Mouse (Mus musculus) retina, postnatal 7 days (tissue): ENCODE results near the gene Chrm3.

Experiments
- DNase-seq: peaks from one replicate; pipeline ENCODE4 v3.0.0-alpha.2; 2012; ENCODE audit warnings: low read depth, low spot score

The Chrm3 gene

DNA sequence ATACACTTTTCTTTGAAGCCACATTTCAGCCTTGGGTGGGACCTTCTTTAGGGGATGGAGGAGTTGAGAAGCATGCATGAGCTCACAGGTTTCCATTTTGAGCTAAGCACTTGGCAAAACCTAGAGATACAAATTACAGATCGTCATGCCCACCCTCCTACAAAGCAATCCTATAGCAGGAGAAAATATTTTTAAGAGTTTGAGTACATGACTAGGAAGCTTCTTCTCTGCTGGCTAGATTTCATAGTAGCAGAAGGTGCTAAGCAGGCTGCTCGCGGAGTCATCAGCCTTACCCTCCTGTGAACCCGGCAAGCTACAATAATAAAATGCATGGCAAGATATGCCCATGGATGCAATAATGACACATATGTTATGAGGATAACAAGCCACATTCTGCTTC, 124.4 kb downstream of the Chrm3 start:
- no peak for DNase-seq

DNA sequence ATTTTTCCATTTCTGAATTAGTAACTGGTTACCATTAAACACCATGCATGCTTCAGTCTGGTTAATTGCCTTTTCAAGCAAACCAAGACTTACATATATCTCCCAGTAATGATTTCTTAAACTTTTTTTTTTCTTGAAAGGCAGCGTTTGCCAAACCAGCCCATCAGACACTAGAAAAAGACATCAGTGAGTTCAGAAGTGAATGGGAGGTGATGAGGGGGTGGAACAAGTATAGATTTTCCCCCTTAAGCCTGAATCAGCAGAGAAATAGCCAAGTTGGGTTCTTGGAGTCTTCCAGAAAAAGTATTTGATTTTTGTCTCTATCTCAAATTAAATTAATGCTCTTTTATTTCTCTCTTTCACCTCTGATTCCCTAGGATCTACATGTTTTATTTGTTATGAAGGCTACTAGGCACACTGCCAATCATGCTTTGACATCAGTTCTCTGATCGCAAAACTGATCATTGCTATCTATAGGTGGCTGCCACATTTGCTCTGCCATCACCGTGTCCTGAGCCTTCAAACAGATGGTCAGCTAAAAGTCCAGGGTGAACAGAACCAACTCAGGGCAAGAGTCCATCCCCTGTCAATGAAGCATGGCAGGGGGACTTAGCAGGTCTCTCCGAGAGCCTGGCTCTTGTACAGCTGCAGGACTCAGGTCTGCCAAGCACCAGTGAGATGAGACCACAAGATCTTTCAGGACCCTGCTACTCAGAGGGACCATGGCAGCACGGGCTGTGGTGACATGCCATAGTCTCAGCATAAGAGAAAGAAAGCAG, 125.1 kb downstream of the Chrm3 start:
- no peak for DNase-seq

DNA sequence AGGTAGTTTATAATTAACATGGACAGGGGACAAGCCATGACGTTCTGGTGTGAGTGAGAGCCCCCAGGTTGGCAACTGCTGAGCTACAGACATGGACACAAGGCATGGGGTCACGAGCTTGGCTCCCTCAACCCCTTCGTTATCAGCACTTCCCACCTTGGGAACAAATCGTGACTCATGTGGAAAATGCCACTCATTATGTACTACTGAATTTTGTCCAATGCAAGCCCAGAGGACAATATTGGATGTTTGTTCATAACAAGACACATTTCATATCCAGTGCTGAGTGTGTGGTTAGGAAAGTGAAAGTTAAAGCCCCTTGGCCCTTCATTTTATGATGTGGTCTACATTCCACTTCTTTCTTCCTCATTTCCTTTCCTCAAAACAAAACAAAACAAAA, 140.2 kb downstream of the Chrm3 start:
- no peak for DNase-seq

DNA sequence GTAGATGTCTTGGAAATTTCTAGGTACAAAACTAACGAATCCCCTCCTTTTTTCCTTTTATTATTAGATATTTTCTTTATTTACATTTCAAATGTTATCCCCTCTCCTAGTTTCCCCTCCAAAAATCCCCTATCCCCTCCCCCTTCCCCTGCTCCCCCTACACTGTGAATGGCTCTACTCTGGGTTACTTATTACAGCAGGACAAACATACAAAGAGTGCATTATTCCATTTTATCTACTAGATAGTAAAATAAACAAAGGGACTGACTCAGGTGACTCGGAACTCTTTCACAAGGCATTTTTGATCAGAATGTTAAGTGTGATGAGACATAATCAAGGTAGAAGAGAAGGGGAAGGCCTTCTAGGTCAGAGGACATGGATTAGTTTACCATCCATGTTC, 148.5 kb downstream of the Chrm3 start:
- DNase-seq = no peak

DNA sequence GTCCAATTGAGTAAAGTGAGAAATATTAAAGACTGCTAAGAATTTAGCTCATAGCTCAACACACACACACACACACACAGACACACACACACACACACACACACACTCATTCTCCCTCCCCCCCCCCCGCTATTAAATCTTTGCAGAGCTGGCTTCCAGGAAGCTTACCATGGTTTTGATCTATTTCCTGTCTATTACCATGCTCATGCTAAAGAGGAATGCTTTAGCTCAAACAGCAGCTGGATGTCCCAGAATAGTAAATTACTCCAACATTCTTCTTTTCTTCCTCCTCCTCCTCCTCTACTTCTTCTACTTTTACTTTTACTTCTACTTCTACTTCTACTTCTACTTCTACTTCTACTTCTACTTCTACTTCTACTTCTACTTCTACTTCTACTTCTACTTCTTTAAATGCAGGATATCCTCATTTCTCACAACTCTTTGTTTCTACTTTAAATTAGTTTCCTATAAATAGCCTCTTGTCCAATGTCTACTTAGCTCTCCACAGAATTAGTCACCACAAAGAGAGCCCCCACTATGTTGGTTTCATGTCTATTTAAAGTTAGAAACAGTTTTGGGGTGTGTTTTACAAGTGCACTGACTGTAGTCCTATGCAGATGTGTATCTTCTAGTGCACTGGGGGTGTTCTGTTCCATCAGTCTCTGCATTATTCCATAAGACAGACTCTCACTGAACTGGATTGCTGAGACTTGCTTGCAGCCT, 150.0 kb downstream of the Chrm3 start:
- no peak for DNase-seq

DNA sequence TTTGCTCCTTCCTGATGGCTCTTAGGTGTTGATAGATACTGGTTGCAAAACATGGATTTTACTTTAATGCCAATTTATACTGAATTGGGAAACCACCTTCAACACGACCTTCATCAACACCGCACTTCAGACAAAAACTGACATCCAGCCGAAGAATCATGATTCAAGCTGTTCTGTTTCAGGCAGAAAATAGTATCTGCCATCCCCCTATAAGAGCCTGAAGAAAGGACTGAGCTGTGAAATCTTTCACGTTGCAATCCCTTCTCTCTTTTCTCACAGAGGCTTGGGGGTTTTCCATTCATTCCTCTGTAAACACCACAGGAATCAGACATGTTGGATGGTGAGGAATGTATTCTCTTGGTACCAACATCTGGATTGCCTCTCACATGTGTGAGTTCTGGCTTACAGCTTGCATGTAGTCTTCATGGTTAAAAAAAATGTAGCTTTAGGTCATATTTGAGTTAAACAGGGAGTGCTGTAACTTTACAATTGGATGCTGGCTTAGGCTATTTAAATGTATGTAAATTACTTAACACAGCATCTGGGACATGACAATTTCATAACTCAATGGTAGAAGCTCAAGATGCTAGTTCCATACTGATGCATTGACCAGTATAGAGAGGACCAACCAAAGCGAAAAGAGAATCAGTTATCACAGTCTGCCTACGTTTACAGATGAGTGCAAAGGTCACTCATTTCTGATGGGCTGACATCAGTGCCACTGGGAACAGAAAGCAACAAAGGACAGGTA, 161.3 kb downstream of the Chrm3 start:
- DNase-seq = no peak

DNA sequence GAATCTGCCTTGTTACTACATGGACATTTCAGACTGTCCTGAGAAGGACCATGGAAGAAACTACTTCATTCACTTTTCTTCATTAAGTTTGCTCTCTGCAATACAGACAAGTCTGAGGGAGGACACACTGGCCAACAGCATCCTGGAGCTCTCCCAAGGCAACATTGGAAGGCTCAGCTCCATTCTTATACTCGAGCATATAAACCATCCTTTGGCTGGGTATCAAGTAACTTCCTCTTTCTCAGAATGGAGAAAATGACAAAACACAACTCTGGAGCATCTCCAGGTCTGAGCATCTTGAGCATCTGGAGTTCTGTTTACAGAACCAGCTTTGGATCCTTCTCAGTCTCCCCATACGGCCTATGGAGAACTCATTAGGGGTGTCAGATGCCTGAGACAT, 170.8 kb downstream of the Chrm3 start:
- DNase-seq = no peak

DNA sequence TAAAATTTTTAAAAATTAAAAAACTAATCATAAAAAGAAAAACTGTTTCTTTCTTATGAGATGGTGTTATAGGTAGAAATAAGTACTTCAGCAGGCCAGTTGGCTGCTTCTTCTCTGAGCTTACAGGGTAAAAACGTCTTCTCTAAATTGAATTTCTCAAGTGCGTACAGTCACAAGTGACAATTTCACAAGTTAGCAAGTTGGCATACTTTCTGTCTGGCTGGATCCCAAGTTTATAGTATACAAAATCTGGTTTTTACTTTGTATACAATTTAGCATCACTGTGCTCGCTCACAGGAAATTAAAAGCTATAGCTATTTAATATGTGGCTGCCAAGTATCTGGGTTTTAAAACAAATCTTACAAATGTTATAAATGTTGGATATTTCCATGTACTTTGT, 172.7 kb downstream of the Chrm3 start:
- DNase-seq = no peak

DNA sequence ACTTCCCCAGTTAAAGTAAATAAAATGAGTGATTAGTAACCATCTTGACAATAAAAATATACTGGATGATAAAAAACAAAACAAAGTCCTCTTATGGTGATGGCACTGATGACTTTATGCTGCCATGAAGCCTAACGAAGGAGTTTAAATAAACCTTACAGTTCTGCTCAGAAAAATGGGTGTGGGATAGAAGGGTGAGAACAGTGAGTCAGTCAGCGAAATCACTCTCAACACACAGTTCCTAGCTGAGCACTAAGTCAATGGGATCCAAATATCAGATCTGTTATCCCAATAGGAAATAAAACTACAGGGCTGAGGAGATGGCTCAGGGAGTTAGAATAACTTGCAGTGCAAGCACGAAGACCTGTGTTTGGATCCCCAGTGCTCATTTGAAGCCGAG, 176.8 kb downstream of the Chrm3 start:
- no peak for DNase-seq

DNA sequence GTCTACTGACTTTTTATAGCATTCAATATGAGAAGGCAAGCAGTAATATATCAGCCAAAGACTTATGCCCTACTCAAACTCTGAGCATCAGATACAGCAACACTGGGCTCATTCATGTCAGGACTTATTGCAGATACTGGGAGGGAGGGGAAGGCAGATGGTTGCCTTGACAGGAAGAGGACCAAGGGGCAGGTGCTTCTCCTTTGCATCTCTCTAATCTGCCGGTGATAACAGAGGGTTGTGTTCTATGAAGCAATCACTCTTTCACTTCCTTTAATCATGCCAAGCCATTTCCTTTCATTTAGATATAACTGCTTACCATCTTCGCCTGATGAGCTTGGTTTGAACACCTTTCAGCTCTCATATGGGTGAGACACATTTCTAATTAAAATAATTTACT, 177.9 kb downstream of the Chrm3 start:
- DNase-seq = no peak

DNA sequence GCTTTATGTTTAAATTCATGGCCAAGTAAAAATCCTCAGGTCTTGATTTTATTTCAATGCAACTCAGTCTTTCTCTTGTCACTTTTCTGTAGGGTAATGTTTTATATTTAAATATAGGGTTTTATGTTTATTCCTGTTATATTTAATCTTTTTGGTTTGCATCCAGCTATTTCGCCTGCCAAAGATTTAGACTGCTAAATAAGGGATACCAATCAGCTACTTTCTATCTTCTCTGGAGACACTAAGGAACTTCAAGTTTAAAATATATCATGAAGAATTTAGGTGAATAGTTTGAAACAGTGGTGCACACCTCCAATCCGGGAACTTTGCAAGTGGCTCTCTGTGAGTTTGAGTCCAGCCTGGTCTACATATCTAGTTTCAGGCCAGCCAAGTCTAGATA, 190.1 kb downstream of the Chrm3 start:
- DNase-seq = no peak

DNA sequence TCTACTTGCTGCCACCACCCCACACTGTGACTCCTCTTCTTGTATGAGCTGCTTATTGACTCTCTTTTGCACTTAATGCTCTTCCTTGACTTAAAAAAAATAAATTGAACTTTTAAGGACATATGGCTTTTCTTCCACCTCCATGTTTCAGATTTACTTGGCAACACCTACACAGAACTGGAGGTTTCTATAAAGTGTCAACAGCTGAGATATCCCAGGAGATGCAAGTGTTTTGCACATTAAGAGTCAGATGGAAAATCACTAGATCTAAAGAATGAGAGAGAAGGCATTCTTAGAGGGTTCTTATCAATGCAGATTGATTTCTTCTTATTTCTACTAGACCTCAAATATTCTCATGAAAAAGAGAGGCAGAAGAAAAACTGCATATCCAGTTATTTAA, 197.3 kb downstream of the Chrm3 start:
- DNase-seq = no peak

DNA sequence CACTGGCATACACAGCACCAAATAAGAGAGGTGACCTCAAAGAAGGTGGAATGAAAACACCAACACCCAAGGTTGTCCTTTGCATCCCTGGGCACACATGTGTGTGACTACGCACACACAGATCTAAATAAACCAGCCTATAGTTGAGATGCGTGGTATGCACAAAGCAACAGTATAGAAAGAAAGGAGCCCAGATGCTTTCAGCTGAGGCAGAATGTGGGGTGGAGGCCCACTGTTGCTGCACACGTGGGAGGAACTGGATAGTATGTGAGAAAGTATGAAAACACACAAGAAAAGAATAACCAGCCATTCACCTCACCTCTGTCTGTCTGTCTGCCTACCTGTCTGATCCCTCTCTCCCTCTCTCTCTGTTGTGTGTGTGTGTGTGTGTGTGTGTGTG, 203.2 kb downstream of the Chrm3 start:
- DNase-seq = no peak

DNA sequence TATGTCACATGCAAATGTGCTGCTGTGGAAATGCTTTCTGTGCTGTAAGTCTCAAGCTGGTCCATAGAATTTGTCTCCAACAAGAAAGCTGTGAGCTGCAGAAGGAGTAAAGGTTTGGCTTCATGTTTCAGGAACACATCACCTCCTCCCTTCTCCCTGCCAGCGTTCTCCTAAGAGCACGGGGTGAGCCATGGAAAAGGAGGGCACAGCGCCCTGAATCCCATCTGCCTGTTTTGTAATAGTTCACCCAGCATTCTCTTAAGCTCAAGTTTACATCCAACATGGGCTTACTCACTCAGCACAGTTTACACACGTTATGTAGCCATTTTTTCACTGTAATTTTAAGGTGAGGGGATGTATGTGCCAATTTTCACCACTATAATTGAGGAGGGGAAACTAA, 220.1 kb downstream of the Chrm3 start:
- no peak for DNase-seq

DNA sequence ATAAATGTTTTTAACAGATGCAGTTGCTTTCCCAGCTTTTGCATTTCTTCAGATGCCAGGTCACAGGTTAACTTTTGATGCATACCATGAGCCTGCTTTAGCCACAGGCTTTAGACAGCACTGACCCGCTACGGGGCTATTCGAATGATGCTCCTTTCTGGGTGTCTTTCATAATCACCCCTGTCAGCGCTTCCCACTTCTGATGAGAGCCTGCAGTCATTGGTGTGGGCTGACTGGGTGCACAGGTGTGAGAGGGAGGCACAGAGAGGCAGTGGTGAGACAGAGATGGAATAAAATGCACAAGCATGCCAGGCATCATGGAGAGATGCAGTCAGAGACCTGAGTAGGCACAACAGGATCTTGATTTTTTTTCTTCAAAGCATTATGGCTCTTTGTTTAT, 221.8 kb downstream of the Chrm3 start:
- DNase-seq = no peak

DNA sequence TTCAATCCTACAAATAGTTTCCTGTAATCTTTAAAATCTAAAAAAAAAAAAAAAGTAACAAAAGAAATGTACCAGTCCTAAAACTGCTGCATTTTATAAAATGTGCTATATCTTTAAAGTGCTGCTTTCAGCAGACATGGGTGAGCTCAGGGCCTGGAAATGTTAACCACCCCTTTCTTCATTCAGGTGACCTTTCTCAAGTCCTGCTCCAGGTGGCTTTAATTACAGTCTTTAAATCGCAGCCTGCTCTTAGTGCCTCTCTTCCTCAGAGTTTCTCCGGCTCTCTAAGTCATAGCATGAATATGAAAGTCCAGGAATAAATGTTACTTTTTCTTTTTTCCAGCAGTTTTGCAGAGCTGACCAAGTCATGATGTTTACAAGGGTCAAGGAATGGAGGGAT, 229.6 kb downstream of the Chrm3 start:
- DNase-seq = no peak

DNA sequence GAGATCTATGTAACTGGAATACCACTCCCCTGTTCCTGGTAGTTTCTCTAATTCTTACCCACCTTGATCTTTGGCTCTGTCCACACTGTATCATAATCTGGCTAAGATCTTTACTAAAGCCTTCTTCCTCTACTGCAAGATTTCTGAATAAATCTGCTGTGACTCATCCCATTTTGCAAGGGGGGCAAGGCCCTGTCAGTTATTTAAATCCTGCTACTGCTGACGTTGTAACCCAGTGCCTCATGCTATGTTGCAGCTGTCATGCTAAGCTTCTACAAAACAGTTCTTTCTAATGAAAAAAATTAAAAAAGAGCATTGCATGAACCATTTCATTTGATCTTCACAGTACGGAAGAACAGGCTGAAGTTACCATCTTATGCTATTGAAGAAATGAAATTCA, 248.4 kb downstream of the Chrm3 start:
- no peak for DNase-seq

DNA sequence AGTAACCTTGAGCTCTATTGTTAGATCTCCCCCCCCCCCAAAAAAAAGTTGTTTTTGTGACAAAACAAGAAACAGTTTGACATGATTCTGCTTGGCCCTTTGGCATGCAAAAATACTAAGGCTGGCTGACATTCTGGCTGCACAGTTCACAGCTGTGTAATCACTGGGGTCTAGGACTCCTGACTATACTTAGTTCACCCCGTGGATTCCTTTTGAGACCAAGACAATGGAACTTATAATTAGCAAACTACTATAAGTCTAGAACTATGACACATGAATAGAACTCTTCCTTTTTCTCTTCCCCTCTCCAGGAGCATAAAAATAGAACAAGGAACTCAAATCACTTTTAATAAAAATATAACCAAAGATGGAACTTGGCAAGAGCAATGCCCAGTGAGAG, 251.1 kb downstream of the Chrm3 start:
- no peak for DNase-seq

DNA sequence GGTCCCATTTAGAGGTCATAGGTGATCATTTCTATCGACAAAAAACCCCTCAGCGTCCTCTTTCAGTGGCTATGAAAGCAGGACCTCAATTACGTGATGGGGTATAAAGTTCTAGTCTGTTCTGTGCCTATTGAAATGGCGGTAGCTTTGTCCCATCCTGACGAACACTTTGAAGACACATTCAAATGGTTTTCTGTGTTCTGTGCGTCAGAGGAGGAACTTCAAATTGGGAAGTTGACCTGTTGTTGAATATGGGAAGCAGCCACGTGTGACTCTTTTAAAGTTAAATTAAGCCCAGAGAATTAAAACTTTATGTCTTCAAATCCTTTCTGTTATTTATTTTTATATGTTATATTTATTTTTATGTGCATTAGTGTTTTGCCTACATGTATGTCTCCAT, 253.3 kb downstream of the Chrm3 start:
- no peak for DNase-seq

DNA sequence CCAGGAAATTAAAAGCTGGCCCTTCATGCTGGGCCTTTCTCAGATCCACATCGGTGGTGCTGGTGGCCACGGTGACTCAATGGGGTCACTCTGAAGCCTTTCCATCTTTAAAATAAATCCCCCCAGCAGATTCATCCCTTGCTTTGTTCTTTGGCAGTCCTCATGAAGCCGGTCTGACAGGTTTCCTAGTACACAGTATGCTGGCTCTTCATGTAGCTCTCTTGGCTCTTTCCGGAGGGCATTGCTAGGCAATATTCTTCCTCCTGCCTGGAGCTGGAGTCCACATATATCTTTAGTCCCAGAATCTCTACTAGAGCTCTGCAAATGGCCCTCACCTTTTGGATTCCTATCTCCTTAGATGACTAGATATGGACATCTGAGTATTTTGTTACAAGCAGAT, 269.9 kb downstream of the Chrm3 start:
- DNase-seq = no peak

DNA sequence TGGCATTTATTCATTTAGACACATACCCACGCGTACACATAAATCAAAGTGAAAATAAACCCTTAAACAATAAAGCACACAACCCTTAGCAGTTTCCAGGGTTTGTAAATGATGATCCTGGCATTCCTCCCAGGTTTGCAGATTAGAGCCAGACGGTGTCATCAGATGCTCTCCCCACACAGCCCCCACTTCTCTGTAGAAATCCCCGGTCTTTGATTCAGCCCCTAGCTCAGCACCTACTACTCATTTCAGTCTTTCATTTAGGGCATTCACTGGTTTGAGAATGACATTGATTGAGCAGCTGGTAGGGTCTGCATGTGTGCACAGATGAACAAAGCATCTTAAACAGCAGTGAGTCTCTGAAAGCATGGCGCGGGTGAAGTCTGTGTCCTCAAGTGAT, 274.3 kb downstream of the Chrm3 start:
- no peak for DNase-seq

DNA sequence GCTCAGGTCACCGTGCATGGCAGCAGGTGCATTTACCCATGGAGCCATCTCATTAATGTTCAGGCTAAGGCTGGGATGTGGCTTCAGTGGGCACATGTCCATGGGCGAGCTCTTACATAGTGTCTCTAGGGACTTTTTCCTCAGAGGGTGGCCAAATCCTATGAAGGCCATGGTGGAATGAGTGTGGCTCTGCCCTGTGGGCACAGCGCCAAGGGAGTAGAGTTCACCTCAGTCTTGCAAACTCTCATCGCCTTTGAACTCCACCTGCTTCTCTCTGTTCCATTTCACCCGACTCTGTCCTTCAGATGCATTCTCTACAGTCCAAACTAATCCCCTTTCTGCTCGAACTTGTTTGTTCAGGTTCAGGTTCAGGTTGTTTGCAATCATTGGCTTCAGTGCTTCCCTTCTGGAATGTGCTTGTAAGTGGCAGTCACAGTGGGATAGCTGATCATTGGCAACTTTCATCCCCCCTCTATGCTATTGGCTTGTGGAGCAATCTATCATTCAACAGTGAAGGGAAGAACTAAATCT, 278.7 kb downstream of the Chrm3 start:
- DNase-seq = no peak

DNA sequence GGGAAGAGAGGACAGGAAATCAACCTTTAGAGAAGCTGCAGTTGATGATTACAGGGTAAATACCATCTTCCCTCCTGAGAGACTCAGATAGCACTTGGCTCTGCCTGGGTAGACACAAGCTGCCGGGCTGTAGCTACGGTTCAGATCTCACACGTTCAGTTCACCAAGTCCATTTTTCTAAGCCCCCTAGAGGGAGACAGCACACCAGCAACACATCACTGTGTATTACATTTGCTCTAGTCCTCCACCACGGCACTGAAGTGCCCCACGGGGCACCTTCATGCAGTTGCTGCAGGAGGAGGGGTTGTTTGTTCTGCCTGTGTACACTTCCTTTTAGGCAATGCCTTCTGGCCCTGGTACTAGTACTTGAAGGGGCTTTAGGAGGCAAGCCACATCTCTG, 289.5 kb downstream of the Chrm3 start:
- peak; percentile 11 for DNase-seq
